Mouse (Mus musculus) liver, embryonic 14.5 days (tissue): Measurements from ENCODE around the gene Maml3. TPM values are rescaled to one million over a fixed set of nuclear protein-coding genes. Genes with fewer than 3 reads are reported as not detected.

Experiments
- ATAC-seq: fragments of 200-750 bp; cut with Nextera tagmentation; 2 replicates; pipeline ENCODE4 v1.8.0; 2017; ENCODE audit warnings: moderate number of reproducible peaks, mild to moderate bottlenecking, moderate library complexity; ENCODE audit not compliant: insufficient read depth
- DNase-seq, 3 experiments: peaks; one replicate each; pipeline ENCODE4 v3.0.0-alpha.2; 2012 to 2013; ENCODE audit warnings: low read depth in 3 of 3, low spot score in 3 of 3
- H3K27ac ChIP-seq: fragments of 300-500 bp; sonication (generic); 2 replicates; pipeline ENCODE4 v1.5.1; 2014; ENCODE audit warnings: moderate library complexity, mild to moderate bottlenecking, control low read depth, inconsistent platforms
- H3K27me3 ChIP-seq: fragments of 300-500 bp; sonication (generic); 2 replicates; pipeline ENCODE4 v1.6.1; 2014; ENCODE audit warnings: mild to moderate bottlenecking, low read length, moderate library complexity; ENCODE audit not compliant: control insufficient read depth, insufficient read depth
- H3K36me3 ChIP-seq: fragments of 300-500 bp; sonication (generic); replicated peaks from 2 replicates; pipeline ENCODE4 v1.6.1; 2014; ENCODE audit warnings: low read depth; ENCODE audit not compliant: control insufficient read depth, insufficient read depth
- H3K4me1 ChIP-seq, 2 experiments: fragments of 200-500 bp in 1 of 2; fragments of 300-500 bp in 1 of 2; sonication (generic) in 1 of 2; replicated peaks; 2 replicates each; pipeline ENCODE4 v1.6.1; 2012 to 2014; ENCODE audit warnings: antibody characterized with exemption in 1 of 2, inconsistent platforms in 1 of 2, low read length in 1 of 2; ENCODE audit not compliant: control insufficient read depth in 2 of 2, insufficient read depth in 2 of 2
- H3K4me2 ChIP-seq: fragments of 300-500 bp; sonication (generic); 2 replicates; pipeline ENCODE4 v1.6.1; 2014; ENCODE audit warnings: low read depth, mild to moderate bottlenecking, control low read depth, moderate library complexity
- H3K4me3 ChIP-seq, 2 experiments: fragments of 200-500 bp in 1 of 2; fragments of 300-500 bp in 1 of 2; sonication (generic) in 1 of 2; 2 replicates each; pipeline ENCODE4 v1.5.1; 2012 to 2014; ENCODE audit warnings: low read depth in 2 of 2, low read length in 2 of 2, mild to moderate bottlenecking in 2 of 2, control low read depth in 1 of 2, inconsistent platforms in 1 of 2, moderate library complexity in 1 of 2; ENCODE audit not compliant: insufficient read depth in 1 of 2
- H3K9ac ChIP-seq: fragments of 300-500 bp; sonication (generic); replicated peaks from 2 replicates; pipeline ENCODE4 v1.6.1; 2014; ENCODE audit warnings: mild to moderate bottlenecking, control low read depth, moderate library complexity
- H3K9me3 ChIP-seq: fragments of 300-500 bp; sonication (generic); 2 replicates; pipeline ENCODE4 v1.6.1; 2016; ENCODE audit warnings: low read length, mixed read lengths; ENCODE audit not compliant: control insufficient read depth
- CTCF ChIP-seq: IDR thresholded peaks from 2 replicates; pipeline ENCODE4 v1.5.1; 2016; ENCODE audit warnings: antibody characterized with exemption, low read depth, control low read depth
- EP300 ChIP-seq: IDR thresholded peaks from 2 replicates; pipeline ENCODE4 v1.6.1; 2016; ENCODE audit warnings: antibody characterized with exemption, low read depth
- WGBS: fragments of 180-500 bp; shearing (Covaris S2); extraction: QIAGEN DNeasy Blood & Tissue Kit; methylation state at CpG from one replicate; pipeline ENCODE4 v1.1.7; 2014; ENCODE audit not compliant: insufficient replicate concordance; 5-methylcytosine and 5-hydroxymethylcytosine counted together
- polyA plus RNA-seq, 2 experiments: library from polyadenylated mRNA; depleted of rRNA in 1 of 2; stranded (reverse) in 1 of 2; unstranded in 1 of 2; fragments of >200 nt; fragmentation: Nextera tagmentation in 1 of 2; extraction: Ambion mirVana in 1 of 2; gene quantifications; 2 replicates each; pipeline versions ENCODE4 v1.2.1 to v1.2.3; 2012 to 2014

Maml3 gene
- polyA plus RNA-seq, 2 experiments, result 0.57 to 0.71 TPM

- Histone ChIP-seq H3K4me2 (no peak overlapping the region), H3K4me1 (peaks cover 0 to 6% of the 10 kb centered on the region in 2 experiments; a peak in 1 of 4 replicates), H3K27me3 (no peaks in the 10 kb centered on the region), H3K27ac (no peak overlapping the region), H3K4me3 (no peak overlapping the region), H3K9ac (no peak overlapping the region), H3K36me3 (no peaks in the 10 kb centered on the region), H3K9me3 (no peaks in the 10 kb centered on the region)
- 57% methylated on average over 9 of the region's 9 CpGs for WGBS
- TF ChIP-seq EP300 (no peak), CTCF (no peak)
- DNase-seq (no peak), ATAC-seq (no peak)
Observed at GRCm38 (mm10) chr3:51905903-51906302, 199.0 kb downstream of the Maml3 start.

GRCm38 (mm10) chr3:51904357-51904855, 200.5 kb downstream of the Maml3 start:
- H3K4me1 ChIP-seq, result peaks cover 0 to 8% of the 10 kb centered on the region in 2 experiments; a peak in 1 of 4 replicates
- DNase-seq, result no peak
- no peak for ATAC-seq
- no peak overlapping the region for H3K9ac ChIP-seq
- H3K9me3 ChIP-seq, result no peaks in the 10 kb centered on the region
- H3K36me3 ChIP-seq, result no peaks in the 10 kb centered on the region
- WGBS, result 76% methylated on average over 12 of the region's 12 CpGs
- H3K4me3 ChIP-seq, result no peak overlapping the region
- no peaks in the 10 kb centered on the region for H3K27me3 ChIP-seq
- TF ChIP-seq CTCF, result no peak
- no peak overlapping the region for H3K27ac ChIP-seq
- H3K4me2 ChIP-seq, result no peak overlapping the region

GRCm38 (mm10) chr3:51901151-51901550, 203.7 kb downstream of the Maml3 start:
- Histone ChIP-seq H3K4me1 (peaks cover 0 to 6% of the 10 kb centered on the region in 2 experiments; a peak in 1 of 4 replicates), H3K9me3 (no peaks in the 10 kb centered on the region), H3K9ac (no peak overlapping the region), H3K4me3 (no peak overlapping the region), H3K4me2 (no peak overlapping the region), H3K36me3 (no peaks in the 10 kb centered on the region), H3K27ac (no peak overlapping the region), H3K27me3 (no peaks in the 10 kb centered on the region)
- DNase-seq (no peak), ATAC-seq (no peak)
- TF ChIP-seq CTCF, result no peak
- TF ChIP-seq EP300, result no peak
- WGBS, result 14% methylated on average over 2 of the region's 2 CpGs

GRCm38 (mm10) chr3:51894514-51894913, 210.4 kb downstream of the Maml3 start:
- WGBS, result 66% methylated on average over 8 of the region's 8 CpGs

GRCm38 (mm10) chr3:51891562-51892119, 213.2 kb downstream of the Maml3 start:
- no peak for ATAC-seq
- WGBS, result 67% methylated on average over 10 of the region's 10 CpGs

More at GRCm38 (mm10) chr3:51894514-51894913, 210.4 kb downstream of the Maml3 start:
- DNase-seq (no peak), ATAC-seq (no peak)
- H3K4me3 ChIP-seq, result no peak overlapping the region
- H3K27me3 ChIP-seq, result no peaks in the 10 kb centered on the region
- H3K27ac ChIP-seq, result no peak overlapping the region
- H3K9ac ChIP-seq, result no peak overlapping the region
- no peaks in the 10 kb centered on the region for H3K36me3 ChIP-seq
- H3K9me3 ChIP-seq, result no peaks in the 10 kb centered on the region
- TF ChIP-seq CTCF, result peak; percentile 68
- TF ChIP-seq EP300, result no peak
- H3K4me1 ChIP-seq, result no peaks in the 10 kb centered on the region
- H3K4me2 ChIP-seq, result no peak overlapping the region

More at GRCm38 (mm10) chr3:51891562-51892119, 213.2 kb downstream of the Maml3 start:
- Histone ChIP-seq H3K4me3 (no peak overlapping the region), H3K27me3 (no peaks in the 10 kb centered on the region), H3K36me3 (no peaks in the 10 kb centered on the region), H3K4me2 (no peak overlapping the region), H3K27ac (no peak overlapping the region), H3K4me1 (0 out of 4 replicates have a peak, but pooled peaks cover 0 to 5% of the 10 kb centered on the region in 2 experiments), H3K9me3 (no peaks in the 10 kb centered on the region), H3K9ac (no peak overlapping the region)
- DNase-seq, result no peak
- TF ChIP-seq EP300, result no peak
- TF ChIP-seq CTCF, result no peak
